Mouse (Mus musculus): ENCODE results near the gene C1qa. TPM values are rescaled to one million over a fixed set of nuclear protein-coding genes. Genes with fewer than 3 reads are reported as not detected.
A peak's percentile ranks its signal among the peaks of the same experiment; 100 is the strongest.

C1qa gene
- total RNA-seq, 2 experiments from 2014 or later = 34.8 to 40.9 TPM

- no peak for ATAC-seq (replicated peaks; ENCODE audit: low FRiP score, poor library complexity, severe bottlenecking)
These were observed 33.1 kb downstream of the C1qa start for GRCm38 (mm10) chr4:136865531-136865930.

GRCm38 (mm10) chr4:136864751-136865470 is 33.7 kb downstream of the C1qa start:
- no peak for ATAC-seq (replicated peaks; ENCODE audit: low FRiP score, poor library complexity, severe bottlenecking)

- ATAC-seq (replicated peaks; ENCODE audit: low FRiP score, poor library complexity, severe bottlenecking) = no peak
These were observed 35.1 kb downstream of the C1qa start for GRCm38 (mm10) chr4:136863517-136863916.

GRCm38 (mm10) chr4:136862411-136862810 is 36.2 kb downstream of the C1qa start:
- no peak for ATAC-seq (replicated peaks; ENCODE audit: low FRiP score, poor library complexity, severe bottlenecking)

- no peak for ATAC-seq (replicated peaks; ENCODE audit: low FRiP score, poor library complexity, severe bottlenecking)
These were observed 36.8 kb downstream of the C1qa start for GRCm38 (mm10) chr4:136861806-136862205.

- ATAC-seq (replicated peaks; ENCODE audit: low FRiP score, poor library complexity, severe bottlenecking) = 0 out of 2 replicates have a peak, but pooled peaks have one; percentile 34
These were observed 38.6 kb downstream of the C1qa start for GRCm38 (mm10) chr4:136860022-136860421.

- ATAC-seq (replicated peaks; ENCODE audit: low FRiP score, poor library complexity, severe bottlenecking) = no peak
These were observed 43.5 kb downstream of the C1qa start for GRCm38 (mm10) chr4:136855081-136855480.

GRCm38 (mm10) chr4:136852989-136853388 is 45.6 kb downstream of the C1qa start:
- no peak for ATAC-seq (replicated peaks; ENCODE audit: low FRiP score, poor library complexity, severe bottlenecking)

GRCm38 (mm10) chr4:136852119-136852518 is 46.5 kb downstream of the C1qa start:
- no peak for ATAC-seq (replicated peaks; ENCODE audit: low FRiP score, poor library complexity, severe bottlenecking)

- no peak for ATAC-seq (replicated peaks; ENCODE audit: low FRiP score, poor library complexity, severe bottlenecking)
These were observed 50.0 kb downstream of the C1qa start for GRCm38 (mm10) chr4:136848565-136848964.

- no peak for ATAC-seq (replicated peaks; ENCODE audit: low FRiP score, poor library complexity, severe bottlenecking)
These were observed 51.4 kb downstream of the C1qa start for GRCm38 (mm10) chr4:136847166-136847565.

Other genes starting within 250 kb of the C1qa start
- gene Ephb2, start 62.8 kb downstream of the C1qa start, total RNA-seq (2015; ENCODE audit: low replicate concordance) = not detected in 2 replicates
- 0.09 and 1.4 TPM in 2 replicates for gene Ephb2, start 62.8 kb downstream of the C1qa start, total RNA-seq (2017; ENCODE audit: low replicate concordance)
- gene C1qb, start 12.6 kb downstream of the C1qa start, total RNA-seq (2015; ENCODE audit: low replicate concordance) = 65.4 and 84.5 TPM in 2 replicates
- 20.3 and 29.7 TPM in 2 replicates for gene C1qb, start 12.6 kb downstream of the C1qa start, total RNA-seq (2017; ENCODE audit: low replicate concordance)
- 27.1 and 31.3 TPM in 2 replicates for gene C1qc, start 5.7 kb downstream of the C1qa start, total RNA-seq (2015; ENCODE audit: low replicate concordance)
- 26.6 and 32.5 TPM in 2 replicates for gene C1qc, start 5.7 kb downstream of the C1qa start, total RNA-seq (2017; ENCODE audit: low replicate concordance)
- not detected in 2 replicates for gene Epha8, start 58.0 kb upstream of the C1qa start, total RNA-seq (2015; ENCODE audit: low replicate concordance)
- gene Epha8, start 58.0 kb upstream of the C1qa start, total RNA-seq (2017; ENCODE audit: low replicate concordance) = not detected in 2 replicates
- 0.42 and 0.58 TPM in 2 replicates for gene Zbtb40, start 150.0 kb upstream of the C1qa start, total RNA-seq (2015; ENCODE audit: low replicate concordance)
- 2.9 and 4.4 TPM in 2 replicates for gene Zbtb40, start 150.0 kb upstream of the C1qa start, total RNA-seq (2017; ENCODE audit: low replicate concordance)

Measured in erythroblast, adult 5-6 weeks (primary cell).